Mouse (Mus musculus) thymus, adult 2 months (tissue): ENCODE results near the gene Nfat5.

Experiments
- CTCF ChIP-seq: fragments of 200-500 bp; IDR thresholded peaks from 2 replicates; pipeline ENCODE4 v1.5.1; 2012; ENCODE audit warnings: mild to moderate bottlenecking, control low read depth, low read length, moderate library complexity, borderline replicate concordance; ENCODE audit not compliant: control insufficient read depth, poor library complexity, insufficient read depth; ENCODE audit errors: extremely low read depth
- POLR2A ChIP-seq: fragments of 200-500 bp; IDR thresholded peaks from 2 replicates; pipeline ENCODE4 v1.6.1; 2012; ENCODE audit warnings: mild to moderate bottlenecking, low read length, control low read depth, moderate library complexity; ENCODE audit not compliant: control insufficient read depth, poor library complexity, insufficient read depth; ENCODE audit errors: extremely low read depth

GRCm38 (mm10) chr8:107386642-107387041 lies 93.4 kb downstream of the Nfat5 start:
- TF ChIP-seq CTCF, result no peak
- no peak for TF ChIP-seq POLR2A
